20 mouse cellular contexts compared by ENCODE assay signal in genomic region chr10:12865201-12865600, GRCm38 (mm10). TPM values are rescaled to one million over a fixed set of nuclear protein-coding genes. Genes with fewer than 3 reads are reported as not detected.
DNase-seq lines count a peak whose midpoint lies in the region; ATAC-seq and TF ChIP-seq lines count a peak whose summit lies in the region.
"Had no signal": no experiment of that assay in that cellular context is flagged by ENCODE, and none has a peak within 500 bp of the region (broad histone marks: within the 10 kb centered on the region; RNA-seq: fewer than 3 reads in every experiment).

No protein-coding gene starts in this region.

- H3K9me3 ChIP-seq in lung, embryonic 14.5 days (ENCODE audit: low read depth, low read length), result no peaks in the 10 kb centered on the region
- H3K9me3 ChIP-seq: hindbrain, embryonic 13.5 days; limb, embryonic 10.5 days; liver, embryonic 15.5 days; midbrain, embryonic 10.5 days had no signal

- intact Hi-C loops in left cerebral cortex, postnatal 25 days (cut with DNase I), result loop anchor here (5.0 kb wide), 1 partner anchor 128 kb away; no protein-coding TSS in a partner anchor

- TF ChIP-seq CTCF in lung, embryonic 14.5 days (IDR thresholded peaks at IDR 0.05; ENCODE audit: low read depth), result no peak

- no peak for ATAC-seq in lung, embryonic 14.5 days (ENCODE audit: insufficient read depth)
- ATAC-seq: forebrain, embryonic 14.5 days had no signal

- H3K27ac ChIP-seq in lung, embryonic 14.5 days (ENCODE audit: low read depth), result no peak overlapping the region
- H3K27ac ChIP-seq: hindbrain, embryonic 13.5 days; kidney, postnatal 0 days; limb, embryonic 10.5 days; liver, embryonic 15.5 days; midbrain, embryonic 10.5 days had no signal

- H3K36me3 ChIP-seq in lung, embryonic 14.5 days (ENCODE audit: insufficient read depth), result peaks cover 7% of the 10 kb centered on the region; the same call in 1 of the 2 replicates
- H3K36me3 ChIP-seq: hindbrain, embryonic 13.5 days had no signal

- peak; percentile 43 to 48 for DNase-seq in cerebellum, postnatal 10 days
- DNase-seq in cerebellum, adult 9-10 months, result no peak
- peak; percentile 23 for DNase-seq in lung, embryonic 14.5 days
- no peak for DNase-seq in lung, postnatal 25 days (ENCODE audit: low spot score)
- DNase-seq in 416B (ENCODE audit: low read depth), result peak; percentile 41
- peak; percentile 37 to 63 for DNase-seq in adrenal gland, postnatal 36 days
- no peak for DNase-seq in left cerebral cortex, postnatal 25 days (ENCODE audit: low spot score in 2 of 2)
- DNase-seq: cerebellum, adult 2 months; gastrocnemius, postnatal 14 days; heart, adult 18-20 months; kidney, adult 11 months; liver; thymus, adult 18-20 months; thymus, postnatal 36 days had no signal

- WGBS in lung, embryonic 14.5 days, result 75% methylated on average over 6 of the region's 6 CpGs

- H3K27me3 ChIP-seq in lung, embryonic 14.5 days (ENCODE audit: insufficient read depth, low read length), result no peaks in the 10 kb centered on the region

- no peak overlapping the region for H3K4me3 ChIP-seq in lung, embryonic 14.5 days (ENCODE audit: low read depth, low read length)
- H3K4me3 ChIP-seq: hindbrain, embryonic 13.5 days; limb, embryonic 10.5 days; liver, embryonic 15.5 days; midbrain, embryonic 10.5 days had no signal

- H3K4me1 ChIP-seq in lung, embryonic 14.5 days (ENCODE audit: insufficient read depth), result peaks cover 2% of the 10 kb centered on the region; the same call in 1 of the 2 replicates

- no peak overlapping the region for H3K4me2 ChIP-seq in lung, embryonic 14.5 days
- H3K4me2 ChIP-seq: hindbrain, embryonic 13.5 days; liver, embryonic 15.5 days had no signal

- H3K9ac ChIP-seq in lung, embryonic 14.5 days, result no peak overlapping the region
- H3K9ac ChIP-seq: hindbrain, embryonic 13.5 days; liver, embryonic 15.5 days had no signal

RNA-seq across cellular contexts. Expression of gene Utrn, which starts 4.0 kb away (rescaled TPM):
- 66.1 and 67.9 TPM in 2 replicates for polyA plus RNA-seq in lung, embryonic 14.5 days (2014; fragmentation: Nextera tagmentation; extraction: Ambion mirVana)
- total RNA-seq in adrenal gland, postnatal 36 days (2021), result 100 to 1,000 TPM in 1 of 2 experiments, 10 to 100 TPM in 1; 98.5 to 102 TPM
- total RNA-seq in left cerebral cortex, postnatal 25 days (2021), result 10 to 100 TPM; 53.8 to 58.0 TPM

Comparison
In these comparisons a context has a peak if more than half of its experiments do, and no peak if none do; other contexts are left out.
1. DNase-seq: peak in cerebellum, postnatal 10 days (2 of 2), lung, embryonic 14.5 days (single experiment), 416B (single experiment) and adrenal gland, postnatal 36 days (2 of 2); none in cerebellum, adult 9-10 months (single experiment), lung, postnatal 25 days (single experiment) and left cerebral cortex, postnatal 25 days (0 of 2).